8 mouse cellular contexts compared by ENCODE assay signal in genomic region chr11:95384319-95384972, GRCm38 (mm10). TPM values are rescaled to one million over a fixed set of nuclear protein-coding genes. Genes with fewer than 3 reads are reported as not detected.
DNase-seq lines count a peak whose midpoint lies in the region; ATAC-seq and TF ChIP-seq lines count a peak whose summit lies in the region.

Gene Slc35b1 (plus strand): TSS chr11:95384692.

- H3K9ac ChIP-seq in MEL (ENCODE audit: control insufficient read depth, low read depth, low read length, poor library complexity, severe bottlenecking), result peak within 1 kb of the TSS; percentile 93
- peak within 1 kb of the TSS; percentile 82 for H3K9ac ChIP-seq in forebrain, postnatal 0 days
- H3K9ac ChIP-seq in lung, embryonic 15.5 days, result peak within 1 kb of the TSS; percentile 68

- peak; percentile 100 for DNase-seq in MEL (ENCODE audit: low read depth, low spot score)
- DNase-seq in cerebellum, adult 2 months, result peak; percentile 96 to 97
- DNase-seq in forebrain, postnatal 0 days, result peak; percentile 100
- DNase-seq in heart, postnatal 4 days, result peak; percentile 92
- DNase-seq in layer of hippocampus, adult 8-10 months (ENCODE audit: low spot score in 2 of 2), result peak; percentile 97 to 98
- peak; percentile 93 for DNase-seq in ovary, adult 18-20 months (ENCODE audit: low spot score)
- peak; percentile 99 for DNase-seq in thymus, postnatal 0 days (ENCODE audit: low spot score)

- H3K4me1 ChIP-seq in MEL (ENCODE audit: control insufficient read depth in 1 of 2, insufficient read depth in 2 of 2, low read length in 2 of 2), result peaks cover 4 to 12% of the 10 kb centered on the region in 2 experiments; a peak in 3 of 4 replicates
- H3K4me1 ChIP-seq in cerebellum, adult 2 months (ENCODE audit: control insufficient read depth, insufficient read depth, low read length), result peaks cover 15% of the 10 kb centered on the region
- H3K4me1 ChIP-seq in forebrain, postnatal 0 days (ENCODE audit: insufficient read depth), result peaks cover 10% of the 10 kb centered on the region; the same call in 1 of the 2 replicates
- peaks cover 10% of the 10 kb centered on the region for H3K4me1 ChIP-seq in lung, embryonic 15.5 days

- H3K36me3 ChIP-seq in MEL (ENCODE audit: control insufficient read depth in 1 of 2, insufficient read depth in 2 of 2, low read length in 2 of 2), result peaks cover 3 to 15% of the 10 kb centered on the region in 2 experiments
- peaks cover 25% of the 10 kb centered on the region for H3K36me3 ChIP-seq in forebrain, postnatal 0 days (ENCODE audit: insufficient read depth)
- H3K36me3 ChIP-seq in lung, embryonic 15.5 days, result peaks cover 42% of the 10 kb centered on the region

- peak; percentile 75 to 98 (median 95) for TF ChIP-seq CTCF in MEL (IDR thresholded peaks at IDR 0.05 in 2 of 3, conservative IDR thresholded peaks at IDR 0.05 in 1 of 3; ENCODE audit: control insufficient read depth in 1 of 3, insufficient read depth in 1 of 3, low read depth in 2 of 3, low read length in 3 of 3, poor library complexity in 1 of 3, severe bottlenecking in 1 of 3)
- TF ChIP-seq CTCF in cerebellum, adult 2 months (IDR thresholded peaks at IDR 0.05; ENCODE audit: borderline replicate concordance, insufficient read depth, low read depth, low read length), result peak; percentile 95
- peak; percentile 92 for TF ChIP-seq CTCF in forebrain, postnatal 0 days (IDR thresholded peaks at IDR 0.05; ENCODE audit: low read depth)

- peak within 1 kb of the TSS; percentile 55 for H3K4me2 ChIP-seq in forebrain, postnatal 0 days (ENCODE audit: low read depth)
- peak within 1 kb of the TSS; percentile 62 for H3K4me2 ChIP-seq in lung, embryonic 15.5 days

- peak; percentile 80 for TF ChIP-seq RAD21 in MEL (IDR thresholded peaks at IDR 0.05; ENCODE audit: low read depth, low read length)

- H3K79me2 ChIP-seq in MEL (ENCODE audit: control insufficient read depth, insufficient read depth, low read length, poor library complexity), result peaks cover 14% of the 10 kb centered on the region

- TF ChIP-seq POLR2A in MEL (IDR thresholded peaks at IDR 0.05; ENCODE audit: control insufficient read depth in 1 of 2, insufficient read depth in 1 of 2, low read depth in 1 of 2, low read length in 2 of 2, poor library complexity in 1 of 2), result peak in 1 of 2 experiments; percentile 63; a peak in 2 of 4 replicates
- TF ChIP-seq POLR2A in cerebellum, adult 2 months (IDR thresholded peaks at IDR 0.05; ENCODE audit: borderline replicate concordance, insufficient read depth, low read length), result peak; percentile 53; the same call in 1 of the 2 replicates

- WGBS in cerebellum, adult 2 months, result 1% methylated on average over 42 of the region's 42 CpGs
- 1% methylated on average over 42 of the region's 42 CpGs for WGBS in forebrain, postnatal 0 days
- WGBS in lung, embryonic 15.5 days, result under 1% methylated on average over 42 of the region's 42 CpGs

- no peaks in the 10 kb centered on the region for H3K27me3 ChIP-seq in MEL (ENCODE audit: control insufficient read depth in 1 of 2, insufficient read depth in 2 of 2, low read length in 2 of 2)
- no peaks in the 10 kb centered on the region for H3K27me3 ChIP-seq in cerebellum, adult 2 months (ENCODE audit: control insufficient read depth, insufficient read depth, low read length)
- no peaks in the 10 kb centered on the region for H3K27me3 ChIP-seq in forebrain, postnatal 0 days (ENCODE audit: insufficient read depth, low read length)
- H3K27me3 ChIP-seq in lung, embryonic 15.5 days, result no peaks in the 10 kb centered on the region

- peak; percentile 98 for ATAC-seq in forebrain, postnatal 0 days
- peak; percentile 97 for ATAC-seq in lung, embryonic 15.5 days (ENCODE audit: borderline replicate concordance, extremely low read depth, low FRiP score, low TSS enrichment)

- no peaks in the 10 kb centered on the region for H3K9me3 ChIP-seq in MEL (replicated peaks; ENCODE audit: insufficient read depth, low read length)
- no peaks in the 10 kb centered on the region for H3K9me3 ChIP-seq in forebrain, postnatal 0 days (ENCODE audit: low read length)
- no peaks in the 10 kb centered on the region for H3K9me3 ChIP-seq in lung, embryonic 15.5 days

- TF ChIP-seq EP300 in MEL (IDR thresholded peaks at IDR 0.05; ENCODE audit: low read depth in 1 of 2, low read length in 2 of 2), result peak in 1 of 2 experiments; percentile 83; a peak in 2 of 4 replicates

- peak within 1 kb of the TSS; percentile 96 for H3K27ac ChIP-seq in MEL (ENCODE audit: control insufficient read depth, low read depth, low read length)
- H3K27ac ChIP-seq in cerebellum, adult 2 months (ENCODE audit: insufficient read depth, low read length), result peak within 1 kb of the TSS; percentile 99
- peak within 1 kb of the TSS; percentile 82 for H3K27ac ChIP-seq in forebrain, postnatal 0 days (ENCODE audit: low read depth, low read length)
- H3K27ac ChIP-seq in lung, embryonic 15.5 days, result peak within 1 kb of the TSS; percentile 83

- H3K4me3 ChIP-seq in MEL (ENCODE audit: control insufficient read depth in 1 of 2, insufficient read depth in 1 of 2, low read depth in 2 of 2, low read length in 2 of 2), result peak within 1 kb of the TSS; percentile 57 to 96
- peak within 1 kb of the TSS; percentile 86 for H3K4me3 ChIP-seq in cerebellum, adult 2 months (replicated peaks; ENCODE audit: insufficient read depth, low read depth, low read length)
- H3K4me3 ChIP-seq in forebrain, postnatal 0 days (ENCODE audit: low read depth, low read length), result peak within 1 kb of the TSS; percentile 71
- H3K4me3 ChIP-seq in lung, embryonic 15.5 days, result peak within 1 kb of the TSS; percentile 59

TF ChIP-seq in MEL, 35 proteins besides CTCF, POLR2A, EP300 and RAD21 (continues in another document):
- peak; percentile 71 for TF ChIP-seq ZC3H11A (IDR thresholded peaks at IDR 0.05; ENCODE audit: low read depth, low read length)
- TF ChIP-seq SIN3A (IDR thresholded peaks at IDR 0.05; ENCODE audit: low read length), result peak; percentile 95
- no peak for TF ChIP-seq POLR2AphosphoS5 (IDR thresholded peaks at IDR 0.05; ENCODE audit: borderline replicate concordance, low read depth, low read length)
- TF ChIP-seq TCF12 (IDR thresholded peaks at IDR 0.05; ENCODE audit: low read depth, low read length), result no peak; the same call in 1 of the 2 replicates
- TF ChIP-seq NELFE (IDR thresholded peaks at IDR 0.05; ENCODE audit: low read depth, low read length), result peak; percentile 65; the same call in 1 of the 2 replicates
- TF ChIP-seq POLR2AphosphoS2 (IDR thresholded peaks at IDR 0.05; ENCODE audit: low read length), result 0 out of 2 replicates have a peak, but pooled peaks have one; percentile 38
- TF ChIP-seq ZKSCAN1 (IDR thresholded peaks at IDR 0.05; ENCODE audit: low read depth, low read length), result peak; percentile 16; the same call in 1 of the 2 replicates
- TF ChIP-seq SMC3 (IDR thresholded peaks at IDR 0.05; ENCODE audit: low read depth, low read length), result peak; percentile 79
- peak; percentile 60; the same call in 1 of the 2 replicates for TF ChIP-seq TAL1 (IDR thresholded peaks at IDR 0.05; ENCODE audit: low read length)
- TF ChIP-seq MEF2A (IDR thresholded peaks at IDR 0.05; ENCODE audit: extremely low read depth, insufficient replicate concordance, low read depth, low read length, poor library complexity, severe bottlenecking), result no peak
- TF ChIP-seq MXI1 (IDR thresholded peaks at IDR 0.05; ENCODE audit: low read depth, low read length), result peak; percentile 14
- TF ChIP-seq RCOR1 (IDR thresholded peaks at IDR 0.05; ENCODE audit: low read depth, low read length), result no peak
- peak; percentile 78 for TF ChIP-seq MYC (IDR thresholded peaks at IDR 0.05; ENCODE audit: low read depth, low read length)
- peak; percentile 93; the same call in 1 of the 2 replicates for TF ChIP-seq GATA1 (IDR thresholded peaks at IDR 0.05; ENCODE audit: low read depth, low read length)
- TF ChIP-seq MYB (IDR thresholded peaks at IDR 0.05; ENCODE audit: low read depth, low read length), result no peak; the same call in 1 of the 2 replicates
- TF ChIP-seq UBTF (IDR thresholded peaks at IDR 0.05; ENCODE audit: borderline replicate concordance, insufficient read depth, low read depth, low read length), result no peak
- TF ChIP-seq BHLHE40 (IDR thresholded peaks at IDR 0.05; ENCODE audit: borderline replicate concordance, low read depth, low read length), result no peak
- TF ChIP-seq ELF1 (IDR thresholded peaks at IDR 0.05; ENCODE audit: low read depth, low read length), result no peak
- no peak for TF ChIP-seq GABPA (IDR thresholded peaks at IDR 0.05; ENCODE audit: low read depth, low read length)
- TF ChIP-seq MAX (IDR thresholded peaks at IDR 0.05; ENCODE audit: low read length), result peak; percentile 100
- TF ChIP-seq ZMIZ1 (IDR thresholded peaks at IDR 0.05; ENCODE audit: low read depth, low read length), result no peak
- TF ChIP-seq CHD2 (IDR thresholded peaks at IDR 0.05; ENCODE audit: low read length), result no peak
- peak; percentile 45; the same call in 1 of the 2 replicates for TF ChIP-seq MAZ (IDR thresholded peaks at IDR 0.05; ENCODE audit: low read depth, low read length)
- TF ChIP-seq ETS1 (IDR thresholded peaks at IDR 0.05; ENCODE audit: low read depth, low read length), result peak; percentile 4; the same call in 1 of the 2 replicates
- no peak for TF ChIP-seq CHD1 (IDR thresholded peaks at IDR 0.05; ENCODE audit: low read depth, low read length)
- no peak; the same call in 1 of the 2 replicates for TF ChIP-seq E2F4 (IDR thresholded peaks at IDR 0.05; ENCODE audit: borderline replicate concordance, low read depth, low read length)
- peak; percentile 83 for TF ChIP-seq KAT2A (conservative IDR thresholded peaks at IDR 0.05; ENCODE audit: low read depth, low read length)
- TF ChIP-seq MAFK (IDR thresholded peaks at IDR 0.05; ENCODE audit: borderline replicate concordance, low read depth, low read length), result no peak
- no peak for TF ChIP-seq USF2 (IDR thresholded peaks at IDR 0.05; ENCODE audit: borderline replicate concordance in 1 of 2, insufficient read depth in 1 of 2, low read depth in 1 of 2, low read length in 2 of 2)

RNA-seq across cellular contexts. Expression of gene Slc35b1, which starts in this region (rescaled TPM):
- 51.8 and 59.1 TPM in 2 replicates for total RNA-seq in MEL (2012; rRNA removed)
- polyA plus RNA-seq in MEL (2012; ENCODE audit: insufficient read depth in 1 of 2, insufficient read length in 2 of 2, low read depth in 1 of 2, low replicate concordance in 2 of 2, missing spikeins in 1 of 2), result 10 to 100 TPM in 1 of 2 experiments, not detected in 1; 82.4 TPM
- polyA plus RNA-seq in cerebellum, adult 2 months (2012; rRNA removed), result 88.5 and 90.3 TPM in 2 replicates
- total RNA-seq in forebrain, postnatal 0 days (2014; rRNA removed), result 103 and 109 TPM in 2 replicates
- 160 and 179 TPM in 2 replicates for polyA plus RNA-seq in forebrain, postnatal 0 days (2015; fragmentation: Nextera tagmentation; extraction: Ambion mirVana)
- 10 to 100 TPM; 57.1 to 60.5 TPM for total RNA-seq in heart, postnatal 4 days (2021)
- 10 to 100 TPM; 59.4 to 78.3 (median 73.1) TPM for total RNA-seq in layer of hippocampus, adult 8-10 months (2022)
- polyA plus RNA-seq in lung, embryonic 15.5 days (2015; fragmentation: Nextera tagmentation; extraction: Ambion mirVana), result 100 and 102 TPM in 2 replicates
- 93.1 and 95.3 TPM in 2 replicates for polyA plus RNA-seq in thymus, postnatal 0 days (2015; fragmentation: Nextera tagmentation; extraction: Ambion mirVana)

Comparison
In these comparisons a context has a peak if more than half of its experiments do, and no peak if none do; other contexts are left out.
1. Peak in every context shown above with its lines: DNase-seq, ATAC-seq, H3K4me3 ChIP-seq and H3K27ac ChIP-seq.